27 mouse cellular contexts compared by ENCODE assay signal in the genomic region with DNA sequence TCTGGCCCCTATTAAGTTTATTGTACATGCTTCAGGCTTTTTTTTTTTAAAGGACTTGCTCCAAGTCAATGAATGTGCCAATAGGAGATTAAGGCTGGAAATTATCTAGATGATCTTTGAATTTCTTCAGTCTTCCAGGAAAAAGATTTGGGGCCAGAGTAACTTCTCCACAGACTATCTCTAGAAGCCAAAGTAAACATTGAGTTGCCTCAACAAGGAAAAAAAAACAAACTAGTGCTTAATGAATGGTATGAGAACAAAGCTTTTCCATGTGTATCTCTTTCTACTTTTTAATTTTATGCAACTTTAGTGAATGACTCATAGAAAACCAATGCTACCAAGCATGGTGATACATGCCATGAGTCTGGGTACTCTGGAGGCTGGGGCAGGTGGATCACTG.
"Had no signal": no experiment of that assay in that cellular context is flagged by ENCODE, and none has a peak within 500 bp of the region (broad histone marks: within the 10 kb centered on the region; RNA-seq: fewer than 3 reads in every experiment).

No protein-coding gene starts in this region.

- H3K4me1 ChIP-seq: heart, embryonic 13.5 days; heart, embryonic 15.5 days; hindbrain, embryonic 13.5 days; hindbrain, embryonic 15.5 days; kidney, embryonic 15.5 days; limb, embryonic 13.5 days; limb, embryonic 15.5 days; liver, embryonic 12.5 days had no signal

- H3K9me3 ChIP-seq: heart, embryonic 13.5 days; heart, embryonic 15.5 days; hindbrain, embryonic 13.5 days; hindbrain, embryonic 15.5 days; kidney, embryonic 15.5 days; limb, embryonic 13.5 days; limb, embryonic 15.5 days; liver, embryonic 12.5 days had no signal

- H3K4me2 ChIP-seq: heart, embryonic 11.5 days; heart, embryonic 13.5 days; heart, embryonic 15.5 days; hindbrain, embryonic 13.5 days; hindbrain, embryonic 15.5 days; kidney, embryonic 15.5 days; limb, embryonic 13.5 days; limb, embryonic 15.5 days; liver, embryonic 12.5 days had no signal

- H3K9ac ChIP-seq: heart, embryonic 13.5 days; heart, embryonic 15.5 days; hindbrain, embryonic 13.5 days; hindbrain, embryonic 15.5 days; kidney, embryonic 15.5 days; limb, embryonic 13.5 days; limb, embryonic 15.5 days; liver, embryonic 12.5 days; liver, embryonic 14.5 days had no signal

- H3K4me3 ChIP-seq: gastrocnemius, adult 2 months; heart, adult 2 months; heart, embryonic 13.5 days; heart, embryonic 15.5 days; hindbrain, embryonic 13.5 days; hindbrain, embryonic 15.5 days; kidney, embryonic 15.5 days; limb, embryonic 13.5 days; limb, embryonic 15.5 days; liver, embryonic 12.5 days had no signal

- H3K27ac ChIP-seq: gastrocnemius, adult 2 months; heart, adult 2 months; heart, embryonic 13.5 days; heart, embryonic 15.5 days; hindbrain, embryonic 13.5 days; hindbrain, embryonic 15.5 days; hindbrain, postnatal 0 days; kidney, embryonic 15.5 days; limb, embryonic 13.5 days; limb, embryonic 15.5 days; liver, embryonic 12.5 days; liver, embryonic 14.5 days had no signal

- H3K36me3 ChIP-seq: heart, embryonic 13.5 days; heart, embryonic 15.5 days; hindbrain, embryonic 13.5 days; hindbrain, embryonic 15.5 days; kidney, embryonic 15.5 days; limb, embryonic 13.5 days; limb, embryonic 15.5 days; liver, embryonic 12.5 days had no signal

- H3K27me3 ChIP-seq: heart, embryonic 13.5 days; heart, embryonic 15.5 days; hindbrain, embryonic 13.5 days; hindbrain, embryonic 15.5 days; kidney, embryonic 15.5 days; limb, embryonic 15.5 days; liver, embryonic 12.5 days had no signal

- DNase-seq: gastrocnemius, adult 2 months; gastrocnemius, postnatal 10 days; gastrocnemius, postnatal 25 days; heart, adult 11 months; heart, adult 2 months; heart, postnatal 14 days; heart, postnatal 36 days; kidney, adult 11 months; kidney, adult 2 months; kidney, adult 9 months; kidney, postnatal 10 days; kidney, postnatal 36 days; layer of hippocampus, adult 9-11 months; layer of hippocampus, postnatal 36 days; left cerebral cortex, postnatal 4 days had no signal

- ATAC-seq: hindbrain, postnatal 0 days; intestine, embryonic 16.5 days; liver, embryonic 12.5 days had no signal
